Mouse (Mus musculus) adrenal gland, postnatal 25 days (tissue): ENCODE measurements at regions not wholly inside any gene's neighbourhood (a gene's known extent, or its start where the extent isn't known, plus 50 kb on each side); places are given as distances from the start of the nearest gene placed in this dataset.
"Not testable (repeated sequence)": the region's sequence is repeated elsewhere in the genome, so short reads cannot be mapped to it uniquely, and the experiment has no call there.

ENCODE experiments used
- DNase-seq: peaks from one replicate; pipeline ENCODE4 v3.0.0; 2021; ENCODE audit warnings: mixed read lengths

- DNase-seq, result no peak
Observed at GRCm38 (mm10) chr8:112427721-112428389, 142.0 kb upstream of the Cntnap4 start.

- DNase-seq, result no peak
Observed at GRCm38 (mm10) chr8:112411968-112412367, 157.9 kb upstream of the Cntnap4 start.

- peak; percentile 61 for DNase-seq
Observed at GRCm38 (mm10) chr8:112411213-112411612, 158.6 kb upstream of the Cntnap4 start.

GRCm38 (mm10) chr8:112408211-112408735 is 161.6 kb upstream of the Cntnap4 start:
- no peak for DNase-seq

- no peak for DNase-seq
Observed at GRCm38 (mm10) chr8:112404087-112404486, 165.8 kb upstream of the Cntnap4 start.

GRCm38 (mm10) chr8:112397438-112397837 is 172.4 kb upstream of the Cntnap4 start:
- DNase-seq, result no peak

GRCm38 (mm10) chr8:112390108-112390507 is 179.7 kb upstream of the Cntnap4 start:
- DNase-seq, result no peak

- DNase-seq, result no peak
Observed at GRCm38 (mm10) chr8:112348323-112348722, 221.5 kb upstream of the Cntnap4 start.

- DNase-seq, result no peak
Observed at GRCm38 (mm10) chr8:112333171-112333570, 236.7 kb upstream of the Cntnap4 start.

GRCm38 (mm10) chr8:112332021-112332420 is 237.8 kb upstream of the Cntnap4 start:
- no peak for DNase-seq

- no peak for DNase-seq
Observed at GRCm38 (mm10) chr8:112309816-112310215, 260.0 kb upstream of the Cntnap4 start.

GRCm38 (mm10) chr8:112308354-112308753 is 261.5 kb upstream of the Cntnap4 start:
- DNase-seq, result no peak

GRCm38 (mm10) chr8:112297021-112297420 is 272.8 kb upstream of the Cntnap4 start:
- no peak for DNase-seq

GRCm38 (mm10) chr8:112283316-112283715 is 268.5 kb upstream of the Gm6793 start:
- DNase-seq, result no peak

GRCm38 (mm10) chr8:112269598-112269997 is 254.8 kb upstream of the Gm6793 start:
- no peak for DNase-seq

- no peak for DNase-seq
Observed at GRCm38 (mm10) chr8:112269214-112269566, 254.4 kb upstream of the Gm6793 start.

- no peak for DNase-seq
Observed at GRCm38 (mm10) chr8:112268544-112269213, 253.8 kb upstream of the Gm6793 start.

- no peak for DNase-seq
Observed at GRCm38 (mm10) chr8:112257922-112258475, 243.2 kb upstream of the Gm6793 start.

- no peak for DNase-seq
Observed at GRCm38 (mm10) chr8:112257311-112257894, 242.6 kb upstream of the Gm6793 start.

- not testable (repeated sequence) for DNase-seq
Observed at GRCm38 (mm10) chr8:112246629-112247028, 231.8 kb upstream of the Gm6793 start.

- no peak for DNase-seq
Observed at GRCm38 (mm10) chr8:112238681-112239080, 223.8 kb upstream of the Gm6793 start.

- DNase-seq, result not testable (repeated sequence)
Observed at GRCm38 (mm10) chr8:112236751-112237150, 221.9 kb upstream of the Gm6793 start.

GRCm38 (mm10) chr8:112219656-112220055 is 204.8 kb upstream of the Gm6793 start:
- no peak for DNase-seq
